Mouse (Mus musculus) kidney, postnatal 0 days (tissue): Measurements from ENCODE around the gene Krtap4-16. TPM values are rescaled to one million over a fixed set of nuclear protein-coding genes. Genes with fewer than 3 reads are reported as not detected.
"Not testable (repeated sequence)": the region's sequence is repeated elsewhere in the genome, so short reads cannot be mapped to it uniquely, and the experiment has no call there.

Source experiments
- ATAC-seq: fragments of 200-750 bp; cut with Nextera tagmentation; replicated peaks from 2 replicates; pipeline ENCODE4 v1.8.0; 2017; ENCODE audit warnings: low read depth, moderate number of reproducible peaks, moderate TSS enrichment, moderate library complexity; ENCODE audit not compliant: low FRiP score
- DNase-seq: peaks from one replicate; pipeline ENCODE4 v3.0.0-alpha.2; 2016; ENCODE audit warnings: low spot score
- H3K27ac ChIP-seq: fragments of 300-500 bp; sonication (generic); 2 replicates; pipeline ENCODE4 v1.5.1; 2014; ENCODE audit warnings: mild to moderate bottlenecking
- H3K27me3 ChIP-seq: fragments of 300-500 bp; sonication (generic); 2 replicates; pipeline ENCODE4 v1.6.1; 2014; ENCODE audit warnings: low read length, mixed read lengths; ENCODE audit not compliant: insufficient read depth
- H3K36me3 ChIP-seq: fragments of 300-500 bp; sonication (generic); 2 replicates; pipeline ENCODE4 v1.6.1; 2014; ENCODE audit warnings: low read length, mixed read lengths; ENCODE audit not compliant: insufficient read depth
- H3K4me1 ChIP-seq: fragments of 300-500 bp; sonication (generic); replicated peaks from 2 replicates; pipeline ENCODE4 v1.6.1; 2014; ENCODE audit warnings: antibody characterized with exemption, low read length, mixed read lengths; ENCODE audit not compliant: insufficient read depth
- H3K4me2 ChIP-seq: fragments of 300-500 bp; sonication (generic); 2 replicates; pipeline ENCODE4 v1.6.1; 2014; ENCODE audit warnings: mild to moderate bottlenecking, low read length, moderate library complexity, mixed read lengths
- H3K4me3 ChIP-seq: fragments of 300-500 bp; sonication (generic); replicated peaks from 2 replicates; pipeline ENCODE4 v1.5.1; 2014; ENCODE audit warnings: low read depth, low read length
- H3K9ac ChIP-seq: fragments of 300-500 bp; sonication (generic); 2 replicates; pipeline ENCODE4 v1.6.1; 2014; ENCODE audit warnings: low read depth, low read length
- H3K9me3 ChIP-seq: fragments of 300-500 bp; sonication (generic); replicated peaks from 2 replicates; pipeline ENCODE4 v1.6.1; 2016; ENCODE audit warnings: low read length, inconsistent platforms, mixed read lengths
- CTCF ChIP-seq: IDR thresholded peaks from 2 replicates; pipeline ENCODE4 v1.5.1; 2016; ENCODE audit warnings: antibody characterized with exemption, low read depth, mild to moderate bottlenecking, moderate library complexity
- WGBS: fragments of 180-500 bp; shearing (Covaris S2); extraction: QIAGEN DNeasy Blood & Tissue Kit; methylation state at CpG from one replicate; pipeline ENCODE4 v1.1.7; 2014; 5-methylcytosine and 5-hydroxymethylcytosine counted together
- polyA plus RNA-seq: library from polyadenylated mRNA; unstranded; fragments of >200 nt; fragmentation: Nextera tagmentation; extraction: Ambion mirVana; gene quantifications from 2 replicates; pipeline ENCODE4 v1.2.1, GENCODE M21; 2015

Gene Krtap4-16
- polyA plus RNA-seq, 1 experiment from 2014 or later = not detected

GRCm38 (mm10) chr11:99846746-99847145 lies 4.7 kb downstream of the Krtap4-16 start:
- no peak for TF ChIP-seq CTCF
- no peak for DNase-seq
- no peak for ATAC-seq
- Histone ChIP-seq H3K9ac (no peak overlapping the region), H3K36me3 (no peaks in the 10 kb centered on the region), H3K4me3 (no peak overlapping the region), H3K27me3 (no peaks in the 10 kb centered on the region), H3K27ac (no peak overlapping the region), H3K9me3 (no peaks in the 10 kb centered on the region), H3K4me1 (no peaks in the 10 kb centered on the region), H3K4me2 (no peak overlapping the region)
- 78% methylated on average over 2 of the region's 2 CpGs for WGBS

- WGBS = 13% methylated on average over 1 of the region's 1 CpGs
- no peak for DNase-seq
- TF ChIP-seq CTCF = no peak
Observed at GRCm38 (mm10) chr11:99842185-99842584, 9.2 kb downstream of the Krtap4-16 start.

GRCm38 (mm10) chr11:99837966-99838365 lies 13.4 kb downstream of the Krtap4-16 start, which contains the start of gene 2300003K06Rik:
Gene 2300003K06Rik, minus strand, starts transcription at chr11:99838066.
- Histone ChIP-seq H3K27me3 (no peaks in the 10 kb centered on the region), H3K9ac (no peak within 1 kb of the TSS), H3K36me3 (no peaks in the 10 kb centered on the region), H3K9me3 (no peaks in the 10 kb centered on the region), H3K4me2 (no peak within 1 kb of the TSS), H3K4me1 (no peaks in the 10 kb centered on the region), H3K4me3 (no peak within 1 kb of the TSS), H3K27ac (no peak within 1 kb of the TSS)
- 70% methylated on average over 1 of the region's 1 CpGs for WGBS
- TF ChIP-seq CTCF = no peak
- DNase-seq (no peak), ATAC-seq (no peak)

More at GRCm38 (mm10) chr11:99842185-99842584, 9.2 kb downstream of the Krtap4-16 start:
- Histone ChIP-seq H3K27me3 (no peaks in the 10 kb centered on the region), H3K27ac (no peak overlapping the region), H3K9me3 (no peaks in the 10 kb centered on the region), H3K36me3 (no peaks in the 10 kb centered on the region), H3K9ac (no peak overlapping the region), H3K4me3 (no peak overlapping the region), H3K4me2 (no peak overlapping the region), H3K4me1 (no peaks in the 10 kb centered on the region)
- no peak for ATAC-seq

GRCm38 (mm10) chr11:99815566-99815965 lies 35.8 kb downstream of the Krtap4-16 start, which contains the start of gene Gm11564:
Gene Gm11564, minus strand, starts transcription at chr11:99815666.
- not testable (repeated sequence) for H3K27ac ChIP-seq, H3K4me2 ChIP-seq, DNase-seq, H3K9ac ChIP-seq, ATAC-seq, H3K36me3 ChIP-seq, H3K4me3 ChIP-seq, H3K27me3 ChIP-seq, H3K9me3 ChIP-seq, H3K4me1 ChIP-seq
- WGBS = 82% methylated on average over 2 of the region's 2 CpGs

GRCm38 (mm10) chr11:99809792-99810191 lies 41.6 kb downstream of the Krtap4-16 start, which contains the start of gene Krtap4-13:
Gene Krtap4-13, minus strand, starts transcription at chr11:99809892.
- not testable (repeated sequence) for H3K4me3 ChIP-seq, H3K27me3 ChIP-seq, DNase-seq, H3K9ac ChIP-seq, H3K9me3 ChIP-seq, H3K36me3 ChIP-seq, H3K27ac ChIP-seq, H3K4me2 ChIP-seq, ATAC-seq, H3K4me1 ChIP-seq

- H3K27me3 ChIP-seq, H3K36me3 ChIP-seq, H3K9me3 ChIP-seq, H3K4me2 ChIP-seq, H3K9ac ChIP-seq, H3K4me1 ChIP-seq, H3K4me3 ChIP-seq, DNase-seq, ATAC-seq, H3K27ac ChIP-seq: not testable (repeated sequence)
- no CpG with 5 or more reads among the region's 1 CpGs for WGBS
Observed at GRCm38 (mm10) chr11:99804346-99804745, 47.1 kb downstream of the Krtap4-16 start, which contains the start of gene Gm11554. Gene Gm11554, minus strand, starts transcription at chr11:99804446.

Other genes starting within 250 kb of the Krtap4-16 start
- not detected in 2 replicates for gene Gm11938, start 248.3 kb downstream of the Krtap4-16 start, polyA plus RNA-seq
- not detected in 2 replicates for gene Gm11937, start 241.4 kb downstream of the Krtap4-16 start, polyA plus RNA-seq
- gene Krtap2-4, start 236.8 kb downstream of the Krtap4-16 start, polyA plus RNA-seq = not detected in 2 replicates
- gene Gm11562, start 231.2 kb downstream of the Krtap4-16 start, polyA plus RNA-seq = not detected in 2 replicates
- not detected in 2 replicates for gene Krtap4-1, start 223.4 kb downstream of the Krtap4-16 start, polyA plus RNA-seq
- gene Krtap4-2, start 216.5 kb downstream of the Krtap4-16 start, polyA plus RNA-seq = not detected in 2 replicates
- not detected in 2 replicates for gene Krtap4-7, start 207.5 kb downstream of the Krtap4-16 start, polyA plus RNA-seq
- gene Gm11555, start 201.4 kb downstream of the Krtap4-16 start, polyA plus RNA-seq = not detected in 2 replicates
- gene Gm11563, start 192.6 kb downstream of the Krtap4-16 start, polyA plus RNA-seq = not detected in 2 replicates
- gene Krtap4-6, start 185.6 kb downstream of the Krtap4-16 start, polyA plus RNA-seq = not detected in 2 replicates
- gene Gm14190, start 160.9 kb downstream of the Krtap4-16 start, polyA plus RNA-seq = not detected in 2 replicates
- gene Gm14180, start 117.3 kb downstream of the Krtap4-16 start, polyA plus RNA-seq = not detected in 2 replicates
- not detected in 2 replicates for gene Gm11595, start 78.7 kb downstream of the Krtap4-16 start, polyA plus RNA-seq
- not detected in 2 replicates for gene Krtap4-8, start 70.9 kb downstream of the Krtap4-16 start, polyA plus RNA-seq
- gene Krtap4-9, start 66.4 kb downstream of the Krtap4-16 start, polyA plus RNA-seq = not detected in 2 replicates
- gene Gm11596, start 58.1 kb downstream of the Krtap4-16 start, polyA plus RNA-seq = not detected in 2 replicates
- gene Gm11569, start 52.7 kb downstream of the Krtap4-16 start, polyA plus RNA-seq = not detected in 2 replicates
- not detected in 2 replicates for gene Gm11554, start 47.2 kb downstream of the Krtap4-16 start, polyA plus RNA-seq
- gene Krtap4-13, start 41.7 kb downstream of the Krtap4-16 start, polyA plus RNA-seq = not detected in 2 replicates
- gene Gm11564, start 35.9 kb downstream of the Krtap4-16 start, polyA plus RNA-seq = not detected in 2 replicates
- gene 2300003K06Rik, start 13.5 kb downstream of the Krtap4-16 start, polyA plus RNA-seq = not detected in 2 replicates
- gene Gm11568, start 6.3 kb upstream of the Krtap4-16 start, polyA plus RNA-seq = not detected in 2 replicates
- not detected in 2 replicates for gene Gm11559, start 12.9 kb upstream of the Krtap4-16 start, polyA plus RNA-seq
- not detected in 2 replicates for gene Krtap9-1, start 21.8 kb upstream of the Krtap4-16 start, polyA plus RNA-seq
- not detected in 2 replicates for gene Gm11567, start 27.6 kb upstream of the Krtap4-16 start, polyA plus RNA-seq
- not detected in 2 replicates for gene Krtap31-1, start 56.3 kb upstream of the Krtap4-16 start, polyA plus RNA-seq
- gene Gm11565, start 63.1 kb upstream of the Krtap4-16 start, polyA plus RNA-seq = not detected in 2 replicates
- gene Krtap31-2, start 84.7 kb upstream of the Krtap4-16 start, polyA plus RNA-seq = not detected in 2 replicates
- not detected in 2 replicates for gene Krtap9-5, start 96.9 kb upstream of the Krtap4-16 start, polyA plus RNA-seq
- gene Krtap29-1, start 127.4 kb upstream of the Krtap4-16 start, polyA plus RNA-seq = not detected in 2 replicates
- not detected in 2 replicates for gene Krtap16-1, start 135.0 kb upstream of the Krtap4-16 start, polyA plus RNA-seq
- not detected in 2 replicates for gene Krtap17-1, start 142.4 kb upstream of the Krtap4-16 start, polyA plus RNA-seq
- not detected in 2 replicates for gene Krt33a, start 164.6 kb upstream of the Krtap4-16 start, polyA plus RNA-seq
- not detected in 2 replicates for gene Krt33b, start 178.3 kb upstream of the Krtap4-16 start, polyA plus RNA-seq
- not detected in 2 replicates for gene Krt34, start 189.9 kb upstream of the Krtap4-16 start, polyA plus RNA-seq
- gene Krt31, start 198.9 kb upstream of the Krtap4-16 start, polyA plus RNA-seq = not detected in 2 replicates
- gene Krt32, start 236.6 kb upstream of the Krtap4-16 start, polyA plus RNA-seq = not detected in 2 replicates
- not detected in 2 replicates for gene Krt35, start 244.6 kb upstream of the Krtap4-16 start, polyA plus RNA-seq